Mouse (Mus musculus): ENCODE measurements around the gene Fibp. TPM values are rescaled to one million over a fixed set of nuclear protein-coding genes. Genes with fewer than 3 reads are reported as not detected.
A peak's percentile ranks its signal among the peaks of the same experiment; 100 is the strongest.

Fibp gene
- polyA plus RNA-seq, 2 experiments, result 22.9 to 30.6 TPM

- Histone ChIP-seq H3K4me3 (ENCODE audit: insufficient read depth in 1 of 2, low read depth in 2 of 2, low read length in 2 of 2) (peak within 1 kb of the TSS; percentile 70 to 75), H3K4me1 (replicated peaks; ENCODE audit: control insufficient read depth in 2 of 2, insufficient read depth in 2 of 2, low read length in 1 of 2) (peaks cover 21 to 32% of the 10 kb centered on the region in 2 experiments), H3K36me3 (replicated peaks; ENCODE audit: control insufficient read depth, insufficient read depth, low read depth) (no peaks in the 10 kb centered on the region), H3K27me3 (ENCODE audit: control insufficient read depth, insufficient read depth, low read length) (no peaks in the 10 kb centered on the region), H3K4me2 (ENCODE audit: low read depth) (peak within 1 kb of the TSS; percentile 99), H3K27ac (peak within 1 kb of the TSS; percentile 74), H3K9ac (replicated peaks) (peak within 1 kb of the TSS; percentile 83), H3K9me3 (ENCODE audit: control insufficient read depth, low read length) (no peaks in the 10 kb centered on the region)
- ATAC-seq (ENCODE audit: insufficient read depth) (peak; percentile 99), DNase-seq (ENCODE audit: low read depth in 3 of 3, low spot score in 3 of 3) (peak; percentile 99 to 100 (median 100))
- peak; percentile 69 for TF ChIP-seq CTCF (IDR thresholded peaks at IDR 0.05; ENCODE audit: low read depth)
- TF ChIP-seq EP300 (IDR thresholded peaks at IDR 0.05; ENCODE audit: low read depth), result peak; percentile 61
- WGBS (ENCODE audit: insufficient replicate concordance), result 2% methylated on average over 47 of the region's 47 CpGs
Measured at GRCm38 (mm10) chr19:5510031-5511026, 49.9 kb downstream of the Fibp start, which contains the start of gene Snx32. Snx32 (minus strand) TSS chr19:5510538.

- Histone ChIP-seq H3K4me2 (ENCODE audit: low read depth) (peak overlapping the region; percentile 99), H3K36me3 (replicated peaks; ENCODE audit: control insufficient read depth, insufficient read depth, low read depth) (no peaks in the 10 kb centered on the region), H3K9ac (replicated peaks) (peak overlapping the region; percentile 83), H3K27me3 (ENCODE audit: control insufficient read depth, insufficient read depth, low read length) (no peaks in the 10 kb centered on the region), H3K27ac (peak overlapping the region; percentile 21), H3K9me3 (ENCODE audit: control insufficient read depth, low read length) (no peaks in the 10 kb centered on the region), H3K4me3 (ENCODE audit: insufficient read depth in 1 of 2, low read depth in 2 of 2, low read length in 2 of 2) (peak overlapping the region; percentile 70 to 74), H3K4me1 (replicated peaks; ENCODE audit: control insufficient read depth in 2 of 2, insufficient read depth in 2 of 2, low read length in 1 of 2) (peaks cover 21 to 32% of the 10 kb centered on the region in 2 experiments)
- no peak for ATAC-seq (ENCODE audit: insufficient read depth)
- WGBS (ENCODE audit: insufficient replicate concordance), result 20% methylated on average over 15 of the region's 15 CpGs
- TF ChIP-seq CTCF (IDR thresholded peaks at IDR 0.05; ENCODE audit: low read depth) (no peak), EP300 (IDR thresholded peaks at IDR 0.05; ENCODE audit: low read depth) (no peak)
- DNase-seq (ENCODE audit: low read depth in 3 of 3, low spot score in 3 of 3), result no peak
Measured at GRCm38 (mm10) chr19:5511074-5511632, 50.7 kb downstream of the Fibp start.

GRCm38 (mm10) chr19:5512091-5513004 is 51.9 kb downstream of the Fibp start:
- Histone ChIP-seq H3K4me1 (replicated peaks; ENCODE audit: control insufficient read depth in 2 of 2, insufficient read depth in 2 of 2, low read length in 1 of 2) (peaks cover 21 to 32% of the 10 kb centered on the region in 2 experiments), H3K27me3 (ENCODE audit: control insufficient read depth, insufficient read depth, low read length) (no peaks in the 10 kb centered on the region), H3K36me3 (replicated peaks; ENCODE audit: control insufficient read depth, insufficient read depth, low read depth) (no peaks in the 10 kb centered on the region), H3K27ac (peak overlapping the region; percentile 1), H3K9me3 (ENCODE audit: control insufficient read depth, low read length) (no peaks in the 10 kb centered on the region), H3K9ac (replicated peaks) (peak overlapping the region; percentile 43), H3K4me3 (ENCODE audit: insufficient read depth in 1 of 2, low read depth in 2 of 2, low read length in 2 of 2) (peak overlapping the region; percentile 1 to 25), H3K4me2 (ENCODE audit: low read depth) (peak overlapping the region; percentile 99)
- 14% methylated on average over 12 of the region's 12 CpGs for WGBS (ENCODE audit: insufficient replicate concordance)
- TF ChIP-seq CTCF (IDR thresholded peaks at IDR 0.05; ENCODE audit: low read depth) (no peak), EP300 (IDR thresholded peaks at IDR 0.05; ENCODE audit: low read depth) (no peak)
- DNase-seq (ENCODE audit: low read depth in 3 of 3, low spot score in 3 of 3) (no peak), ATAC-seq (ENCODE audit: insufficient read depth) (no peak)

GRCm38 (mm10) chr19:5513005-5513349 is 52.6 kb downstream of the Fibp start:
- Histone ChIP-seq H3K27ac (no peak overlapping the region), H3K9ac (replicated peaks) (no peak overlapping the region), H3K9me3 (ENCODE audit: control insufficient read depth, low read length) (no peaks in the 10 kb centered on the region), H3K4me1 (replicated peaks; ENCODE audit: control insufficient read depth in 2 of 2, insufficient read depth in 2 of 2, low read length in 1 of 2) (peaks cover 21 to 32% of the 10 kb centered on the region in 2 experiments), H3K27me3 (ENCODE audit: control insufficient read depth, insufficient read depth, low read length) (no peaks in the 10 kb centered on the region), H3K4me2 (ENCODE audit: low read depth) (peak overlapping the region; percentile 99), H3K36me3 (replicated peaks; ENCODE audit: control insufficient read depth, insufficient read depth, low read depth) (no peaks in the 10 kb centered on the region), H3K4me3 (ENCODE audit: insufficient read depth in 1 of 2, low read depth in 2 of 2, low read length in 2 of 2) (no peak overlapping the region)
- no peak for ATAC-seq (ENCODE audit: insufficient read depth)
- WGBS (ENCODE audit: insufficient replicate concordance), result 42% methylated on average over 3 of the region's 3 CpGs
- no peak for DNase-seq (ENCODE audit: low read depth in 3 of 3, low spot score in 3 of 3)
- TF ChIP-seq EP300 (IDR thresholded peaks at IDR 0.05; ENCODE audit: low read depth), result no peak
- no peak for TF ChIP-seq CTCF (IDR thresholded peaks at IDR 0.05; ENCODE audit: low read depth)

Other genes with a start within 250 kb of the Fibp start
- 8.3 and 10.5 TPM in 2 replicates for gene Pacs1, start 187.5 kb upstream of the Fibp start, polyA plus RNA-seq (2012; rRNA removed)
- 8.2 and 9.9 TPM in 2 replicates for gene Pacs1, start 187.5 kb upstream of the Fibp start, polyA plus RNA-seq (2014; fragmentation: Nextera tagmentation; extraction: Ambion mirVana)
- gene Sf3b2, start 165.2 kb upstream of the Fibp start, polyA plus RNA-seq (2012; rRNA removed), result 45.0 and 52.5 TPM in 2 replicates
- gene Sf3b2, start 165.2 kb upstream of the Fibp start, polyA plus RNA-seq (2014; fragmentation: Nextera tagmentation; extraction: Ambion mirVana), result 98.4 and 116 TPM in 2 replicates
- 0.03 and 0.08 TPM in 2 replicates for gene Gal3st3, start 162.3 kb upstream of the Fibp start, polyA plus RNA-seq (2012; rRNA removed)
- gene Gal3st3, start 162.3 kb upstream of the Fibp start, polyA plus RNA-seq (2014; fragmentation: Nextera tagmentation; extraction: Ambion mirVana), result 0.04 TPM in 1 of 2 replicates, not detected in the other
- not detected in 2 replicates for gene Catsper1, start 124.9 kb upstream of the Fibp start, polyA plus RNA-seq (2012; rRNA removed)
- gene Catsper1, start 124.9 kb upstream of the Fibp start, polyA plus RNA-seq (2014; fragmentation: Nextera tagmentation; extraction: Ambion mirVana), result not detected in 2 replicates
- gene Cst6, start 111.0 kb upstream of the Fibp start, polyA plus RNA-seq (2012; rRNA removed), result 0.01 and 0.06 TPM in 2 replicates
- gene Cst6, start 111.0 kb upstream of the Fibp start, polyA plus RNA-seq (2014; fragmentation: Nextera tagmentation; extraction: Ambion mirVana), result 0.43 TPM in 1 of 2 replicates, not detected in the other
- gene Eif1ad, start 93.9 kb upstream of the Fibp start, polyA plus RNA-seq (2012; rRNA removed), result 18.4 and 22.0 TPM in 2 replicates
- gene Eif1ad, start 93.9 kb upstream of the Fibp start, polyA plus RNA-seq (2014; fragmentation: Nextera tagmentation; extraction: Ambion mirVana), result 22.9 and 24.3 TPM in 2 replicates
- 116 and 125 TPM in 2 replicates for gene Banf1, start 93.4 kb upstream of the Fibp start, polyA plus RNA-seq (2012; rRNA removed)
- 263 and 278 TPM in 2 replicates for gene Banf1, start 93.4 kb upstream of the Fibp start, polyA plus RNA-seq (2014; fragmentation: Nextera tagmentation; extraction: Ambion mirVana)
- gene Sart1, start 71.9 kb upstream of the Fibp start, polyA plus RNA-seq (2012; rRNA removed), result 13.1 and 21.7 TPM in 2 replicates
- 24.1 and 26.6 TPM in 2 replicates for gene Sart1, start 71.9 kb upstream of the Fibp start, polyA plus RNA-seq (2014; fragmentation: Nextera tagmentation; extraction: Ambion mirVana)
- gene Tsga10ip, start 58.1 kb upstream of the Fibp start, polyA plus RNA-seq (2012; rRNA removed), result not detected in 2 replicates
- gene Tsga10ip, start 58.1 kb upstream of the Fibp start, polyA plus RNA-seq (2014; fragmentation: Nextera tagmentation; extraction: Ambion mirVana), result 0.09 TPM in 1 of 2 replicates, not detected in the other
- gene Drap1, start 35.6 kb upstream of the Fibp start, polyA plus RNA-seq (2012; rRNA removed), result 38.6 and 64.0 TPM in 2 replicates
- gene Drap1, start 35.6 kb upstream of the Fibp start, polyA plus RNA-seq (2014; fragmentation: Nextera tagmentation; extraction: Ambion mirVana), result 58.5 and 58.9 TPM in 2 replicates
- 16.7 and 19.9 TPM in 2 replicates for gene AI837181, start 35.5 kb upstream of the Fibp start, polyA plus RNA-seq (2012; rRNA removed)
- 10.7 and 11.9 TPM in 2 replicates for gene AI837181, start 35.5 kb upstream of the Fibp start, polyA plus RNA-seq (2014; fragmentation: Nextera tagmentation; extraction: Ambion mirVana)
- gene Fosl1, start 13.1 kb upstream of the Fibp start, polyA plus RNA-seq (2012; rRNA removed), result 0.02 TPM in 1 of 2 replicates, not detected in the other
- gene Fosl1, start 13.1 kb upstream of the Fibp start, polyA plus RNA-seq (2014; fragmentation: Nextera tagmentation; extraction: Ambion mirVana), result not detected in 2 replicates
- 1.00 and 1.4 TPM in 2 replicates for gene Ccdc85b, start 2.7 kb upstream of the Fibp start, polyA plus RNA-seq (2012; rRNA removed)
- 1.0 and 1.2 TPM in 2 replicates for gene Ccdc85b, start 2.7 kb upstream of the Fibp start, polyA plus RNA-seq (2014; fragmentation: Nextera tagmentation; extraction: Ambion mirVana)
- 0.27 and 0.37 TPM in 2 replicates for gene Ctsw, start 7.9 kb downstream of the Fibp start, polyA plus RNA-seq (2012; rRNA removed)
- 0.21 and 0.25 TPM in 2 replicates for gene Ctsw, start 7.9 kb downstream of the Fibp start, polyA plus RNA-seq (2014; fragmentation: Nextera tagmentation; extraction: Ambion mirVana)
- gene Efemp2, start 13.3 kb downstream of the Fibp start, polyA plus RNA-seq (2012; rRNA removed), result 11.4 and 17.5 TPM in 2 replicates
- 11.4 and 11.6 TPM in 2 replicates for gene Efemp2, start 13.3 kb downstream of the Fibp start, polyA plus RNA-seq (2014; fragmentation: Nextera tagmentation; extraction: Ambion mirVana)
- gene Mus81, start 27.8 kb downstream of the Fibp start, polyA plus RNA-seq (2012; rRNA removed), result 11.3 and 11.4 TPM in 2 replicates
- 13.8 and 15.6 TPM in 2 replicates for gene Mus81, start 27.8 kb downstream of the Fibp start, polyA plus RNA-seq (2014; fragmentation: Nextera tagmentation; extraction: Ambion mirVana)
- 432 and 443 TPM in 2 replicates for gene Cfl1, start 29.8 kb downstream of the Fibp start, polyA plus RNA-seq (2012; rRNA removed)
- 1,304 and 1,332 TPM in 2 replicates for gene Cfl1, start 29.8 kb downstream of the Fibp start, polyA plus RNA-seq (2014; fragmentation: Nextera tagmentation; extraction: Ambion mirVana)
- 0.81 TPM in 2 replicates for gene 1700020D05Rik, start 43.2 kb downstream of the Fibp start, polyA plus RNA-seq (2012; rRNA removed)
- gene 1700020D05Rik, start 43.2 kb downstream of the Fibp start, polyA plus RNA-seq (2014; fragmentation: Nextera tagmentation; extraction: Ambion mirVana), result not detected in 2 replicates
- 9.0 and 9.3 TPM in 2 replicates for gene Snx32, start 49.9 kb downstream of the Fibp start, polyA plus RNA-seq (2012; rRNA removed)
- 4.7 and 5.5 TPM in 2 replicates for gene Snx32, start 49.9 kb downstream of the Fibp start, polyA plus RNA-seq (2014; fragmentation: Nextera tagmentation; extraction: Ambion mirVana)
- gene Ovol1, start 100.0 kb downstream of the Fibp start, polyA plus RNA-seq (2012; rRNA removed), result 0.01 and 0.02 TPM in 2 replicates
- not detected in 2 replicates for gene Ovol1, start 100.0 kb downstream of the Fibp start, polyA plus RNA-seq (2014; fragmentation: Nextera tagmentation; extraction: Ambion mirVana)
- gene Ap5b1, start 107.4 kb downstream of the Fibp start, polyA plus RNA-seq (2012; rRNA removed), result 1.3 and 1.5 TPM in 2 replicates
- gene Ap5b1, start 107.4 kb downstream of the Fibp start, polyA plus RNA-seq (2014; fragmentation: Nextera tagmentation; extraction: Ambion mirVana), result 1.4 and 1.8 TPM in 2 replicates
- 69.9 and 87.7 TPM in 2 replicates for gene Rnaseh2c, start 141.3 kb downstream of the Fibp start, polyA plus RNA-seq (2012; rRNA removed)
- 115 and 129 TPM in 2 replicates for gene Rnaseh2c, start 141.3 kb downstream of the Fibp start, polyA plus RNA-seq (2014; fragmentation: Nextera tagmentation; extraction: Ambion mirVana)
- gene Kat5, start 149.6 kb downstream of the Fibp start, polyA plus RNA-seq (2012; rRNA removed), result 21.0 and 25.6 TPM in 2 replicates
- gene Kat5, start 149.6 kb downstream of the Fibp start, polyA plus RNA-seq (2014; fragmentation: Nextera tagmentation; extraction: Ambion mirVana), result 8.5 and 10.0 TPM in 2 replicates
- 14.8 and 19.9 TPM in 2 replicates for gene Rela, start 176.9 kb downstream of the Fibp start, polyA plus RNA-seq (2012; rRNA removed)
- 18.9 and 21.9 TPM in 2 replicates for gene Rela, start 176.9 kb downstream of the Fibp start, polyA plus RNA-seq (2014; fragmentation: Nextera tagmentation; extraction: Ambion mirVana)
- gene Sipa1, start 203.1 kb downstream of the Fibp start, polyA plus RNA-seq (2012; rRNA removed), result 27.5 and 33.2 TPM in 2 replicates
- 14.3 and 18.9 TPM in 2 replicates for gene Sipa1, start 203.1 kb downstream of the Fibp start, polyA plus RNA-seq (2014; fragmentation: Nextera tagmentation; extraction: Ambion mirVana)
- gene Map3k11, start 228.1 kb downstream of the Fibp start, polyA plus RNA-seq (2012; rRNA removed), result 13.7 and 14.5 TPM in 2 replicates
- 9.1 and 10.8 TPM in 2 replicates for gene Map3k11, start 228.1 kb downstream of the Fibp start, polyA plus RNA-seq (2014; fragmentation: Nextera tagmentation; extraction: Ambion mirVana)
- gene Pcnx3, start 228.3 kb downstream of the Fibp start, polyA plus RNA-seq (2012; rRNA removed), result 19.8 and 25.9 TPM in 2 replicates
- gene Pcnx3, start 228.3 kb downstream of the Fibp start, polyA plus RNA-seq (2014; fragmentation: Nextera tagmentation; extraction: Ambion mirVana), result 9.1 and 9.8 TPM in 2 replicates
- gene Kcnk7, start 243.8 kb downstream of the Fibp start, polyA plus RNA-seq (2012; rRNA removed), result 0.04 TPM in 1 of 2 replicates, not detected in the other
- gene Kcnk7, start 243.8 kb downstream of the Fibp start, polyA plus RNA-seq (2014; fragmentation: Nextera tagmentation; extraction: Ambion mirVana), result 0.17 and 0.27 TPM in 2 replicates

All from liver, embryonic 14.5 days (tissue).